Mouse (Mus musculus): ENCODE results near the gene Cxcl15. TPM values are rescaled to one million over a fixed set of nuclear protein-coding genes. Genes with fewer than 3 reads are reported as not detected.
A peak's percentile ranks its signal among the peaks of the same experiment; 100 is the strongest.
"Not testable (repeated sequence)": the region's sequence is repeated elsewhere in the genome, so short reads cannot be mapped to it uniquely, and the experiment has no call there.

Cxcl15 gene
- polyA plus RNA-seq, 1 experiment from 2014 or later = not detected

DNA sequence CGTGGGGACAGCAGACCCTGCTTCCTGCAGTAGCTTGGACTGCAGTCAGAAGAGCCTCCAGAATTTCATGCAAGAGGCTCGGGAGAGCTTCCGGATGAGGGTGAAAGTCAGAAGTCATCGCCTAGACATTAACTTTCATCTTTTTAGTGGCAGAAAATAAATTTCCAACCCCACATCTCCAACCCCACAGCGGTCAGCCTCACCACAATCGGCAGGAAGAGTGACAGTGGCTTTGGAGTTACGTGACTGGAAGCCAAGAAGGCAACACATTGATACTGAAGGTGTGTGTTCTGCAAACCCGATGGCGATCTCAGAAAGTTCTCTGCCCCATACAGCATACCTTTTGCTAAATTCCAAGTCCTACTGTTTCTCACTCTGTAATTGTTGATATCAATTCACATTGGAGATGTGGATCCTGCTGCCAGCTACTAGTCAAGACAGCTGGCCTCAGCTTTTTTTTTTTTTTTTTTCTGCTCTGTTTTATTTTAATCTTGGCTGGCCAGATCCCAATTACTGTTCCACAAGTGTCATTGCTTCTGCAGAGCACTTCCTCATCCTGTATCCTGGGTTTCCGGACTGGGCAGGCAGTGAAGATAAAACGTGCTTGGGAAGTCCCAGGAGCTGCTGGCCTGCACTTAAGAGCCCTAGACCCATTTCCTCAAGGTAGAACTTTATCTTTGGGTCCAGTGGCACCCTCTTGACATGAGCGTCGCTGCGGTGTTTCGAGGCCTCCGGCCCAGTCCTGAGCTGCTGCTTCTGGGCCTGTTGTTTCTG is 22.3 kb upstream of the Cxcl15 start, which contains the start of gene Pf4:
TSS of gene Pf4 (plus strand) at position 556 of the 774 bp plus-strand sequence.
- H3K9ac ChIP-seq = no peak within 1 kb of the TSS

DNA sequence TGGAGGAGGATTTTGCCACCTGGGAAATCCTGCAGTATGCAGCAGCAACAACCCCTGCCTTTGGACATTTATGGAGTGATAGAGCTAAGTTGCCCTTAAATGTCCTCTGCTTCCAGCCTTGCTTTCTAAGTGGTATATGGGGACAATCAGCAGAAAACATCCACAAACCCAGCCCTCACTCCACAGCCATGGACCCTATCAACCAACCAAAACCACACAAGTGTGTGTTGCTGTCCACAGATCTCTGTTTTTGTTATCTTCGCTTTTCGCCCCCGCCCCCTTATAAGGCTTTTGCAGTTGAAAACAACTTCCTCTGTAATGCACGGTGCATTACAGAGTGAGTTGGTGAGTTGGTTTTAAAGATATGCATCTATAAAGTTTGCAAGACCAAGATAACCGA is 18.8 kb upstream of the Cxcl15 start:
- no peak overlapping the region for H3K9ac ChIP-seq
- H3K4me1 ChIP-seq = no peaks in the 10 kb centered on the region
- H3K4me2 ChIP-seq = no peak overlapping the region
- no peak for ATAC-seq
- H3K9me3 ChIP-seq (replicated peaks) = no peaks in the 10 kb centered on the region
- WGBS = 91% methylated on average over 5 of the region's 5 CpGs
- no peaks in the 10 kb centered on the region for H3K27me3 ChIP-seq
- H3K27ac ChIP-seq = no peak overlapping the region
- H3K36me3 ChIP-seq (ENCODE audit: poor library complexity, severe bottlenecking) = no peaks in the 10 kb centered on the region
- H3K4me3 ChIP-seq = no peak overlapping the region

More for the DNA sequence above, 22.3 kb upstream of the Cxcl15 start, which contains the start of gene Pf4:
- H3K27ac ChIP-seq = no peak within 1 kb of the TSS
- H3K4me2 ChIP-seq = no peak within 1 kb of the TSS
- ATAC-seq = no peak
- no peak within 1 kb of the TSS for H3K4me3 ChIP-seq
- 90% methylated on average over 16 of the region's 16 CpGs for WGBS
- H3K4me1 ChIP-seq = no peaks in the 10 kb centered on the region
- no peaks in the 10 kb centered on the region for H3K27me3 ChIP-seq
- no peaks in the 10 kb centered on the region for H3K36me3 ChIP-seq (ENCODE audit: poor library complexity, severe bottlenecking)
- no peaks in the 10 kb centered on the region for H3K9me3 ChIP-seq (replicated peaks)

DNA sequence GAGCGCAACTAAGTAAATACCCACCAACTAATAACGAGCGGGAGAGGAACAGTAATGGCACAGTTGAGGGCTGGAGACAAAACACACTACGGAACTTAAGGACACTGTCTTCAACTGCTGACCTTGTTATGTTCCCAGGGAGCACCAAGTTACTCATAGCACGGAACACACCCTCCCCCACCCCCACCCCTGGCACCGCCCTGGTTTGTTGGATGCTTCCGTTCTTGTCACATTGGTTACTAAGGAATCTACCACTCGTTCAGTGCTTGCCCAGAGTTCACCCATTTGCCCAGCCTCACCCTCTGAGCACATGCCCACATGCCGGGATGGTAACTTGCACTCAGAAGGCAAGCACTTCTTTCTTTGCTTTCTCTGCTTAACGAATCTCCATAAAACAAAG is 16.7 kb upstream of the Cxcl15 start:
- no peak overlapping the region for H3K4me3 ChIP-seq
- ATAC-seq = no peak
- H3K9ac ChIP-seq = no peak overlapping the region
- H3K27ac ChIP-seq = no peak overlapping the region
- H3K36me3 ChIP-seq (ENCODE audit: poor library complexity, severe bottlenecking) = no peaks in the 10 kb centered on the region
- H3K4me2 ChIP-seq = no peak overlapping the region
- 66% methylated on average over 10 of the region's 10 CpGs for WGBS
- no peaks in the 10 kb centered on the region for H3K9me3 ChIP-seq (replicated peaks)
- no peaks in the 10 kb centered on the region for H3K4me1 ChIP-seq
- H3K27me3 ChIP-seq = no peaks in the 10 kb centered on the region

DNA sequence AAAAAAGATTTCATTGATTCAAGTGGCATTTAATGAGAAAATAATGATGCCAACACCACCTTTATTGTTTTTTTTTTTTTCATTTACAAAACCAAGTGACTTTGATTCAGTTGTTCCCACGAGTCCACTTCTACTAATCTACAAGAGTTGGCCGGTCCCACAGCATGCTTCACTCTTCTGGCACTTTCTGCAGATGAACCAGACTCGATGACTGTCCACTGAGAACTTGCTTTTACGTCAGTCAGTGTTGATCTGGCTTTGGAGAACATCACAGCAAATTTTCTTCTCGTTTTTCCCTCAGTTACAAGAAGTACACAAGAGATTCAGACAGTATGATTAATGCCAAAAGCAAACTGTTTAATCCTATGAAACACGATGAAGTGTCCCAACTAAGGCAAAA is 15.5 kb upstream of the Cxcl15 start:
- Histone ChIP-seq H3K9ac (no peak overlapping the region), H3K9me3 (replicated peaks) (no peaks in the 10 kb centered on the region), H3K4me2 (no peak overlapping the region), H3K4me1 (no peaks in the 10 kb centered on the region), H3K36me3 (ENCODE audit: poor library complexity, severe bottlenecking) (no peaks in the 10 kb centered on the region), H3K27me3 (no peaks in the 10 kb centered on the region), H3K27ac (no peak overlapping the region), H3K4me3 (no peak overlapping the region)
- 82% methylated on average over 6 of the region's 6 CpGs for WGBS
- no peak for ATAC-seq

- Histone ChIP-seq H3K27ac (no peak overlapping the region), H3K9me3 (replicated peaks) (no peaks in the 10 kb centered on the region), H3K4me1 (peaks cover 4% of the 10 kb centered on the region; the same call in 1 of the 2 replicates), H3K36me3 (ENCODE audit: poor library complexity, severe bottlenecking) (no peaks in the 10 kb centered on the region), H3K9ac (no peak overlapping the region), H3K4me3 (no peak overlapping the region), H3K27me3 (0 out of 2 replicates have a peak, but pooled peaks cover 3% of the 10 kb centered on the region), H3K4me2 (no peak overlapping the region)
- 95% methylated on average over 3 of the region's 3 CpGs for WGBS
- ATAC-seq = no peak
Measured at GRCm38 (mm10) chr5:90783697-90784096, 10.6 kb upstream of the Cxcl15 start.

DNA sequence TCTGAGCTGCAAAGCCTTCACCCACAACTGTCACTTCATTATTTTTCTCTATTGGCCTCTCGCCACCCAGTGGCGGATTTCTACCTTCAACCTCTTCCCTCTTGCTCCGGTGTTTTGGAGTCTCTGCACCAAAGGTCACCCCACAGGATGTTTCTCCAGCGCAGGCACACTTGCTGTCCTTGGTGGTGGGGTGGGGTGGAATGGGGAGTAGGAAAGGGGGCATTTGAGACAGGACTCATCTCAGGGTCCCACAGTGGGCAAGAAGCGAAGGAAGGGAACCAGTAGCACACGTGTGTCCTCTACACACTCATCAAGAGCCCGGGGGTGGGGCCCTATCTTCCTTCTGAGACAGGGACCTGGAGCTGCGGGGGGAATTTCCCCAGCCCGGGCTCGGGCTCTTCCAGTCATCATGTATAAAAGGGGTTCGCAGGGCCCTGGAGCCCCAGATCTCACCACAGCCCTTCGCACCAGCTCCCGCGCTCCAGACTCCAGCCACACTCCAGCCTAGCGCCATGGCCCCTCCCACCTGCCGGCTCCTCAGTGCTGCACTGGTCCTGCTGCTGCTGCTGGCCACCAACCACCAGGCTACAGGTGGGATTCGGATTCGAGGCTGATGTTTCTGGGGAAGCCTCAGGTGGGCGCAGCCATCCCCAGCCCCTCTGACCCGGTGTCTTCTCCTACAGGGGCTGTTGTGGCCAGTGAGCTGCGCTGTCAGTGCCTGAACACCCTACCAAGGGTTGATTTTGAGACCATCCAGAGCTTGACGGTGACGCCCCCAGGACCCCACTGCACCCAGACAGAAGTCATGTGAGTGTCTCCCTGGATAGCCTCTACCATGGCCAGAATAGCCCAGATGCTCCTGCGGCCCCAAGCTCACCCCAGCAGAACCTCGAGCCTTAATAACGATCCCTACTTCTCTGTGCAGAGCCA is 8.4 kb upstream of the Cxcl15 start, which contains the start of gene Cxcl3:
TSS of gene Cxcl3 (plus strand) at position 445 of the 930 bp plus-strand sequence.
- peak within 1 kb of the TSS; percentile 43; the same call in 1 of the 2 replicates for H3K9ac ChIP-seq
- peak within 1 kb of the TSS; percentile 70 for H3K4me2 ChIP-seq
- 14% methylated on average over 26 of the region's 26 CpGs for WGBS
- peak within 1 kb of the TSS; percentile 34 for H3K4me3 ChIP-seq
- H3K27me3 ChIP-seq = 0 out of 2 replicates have a peak, but pooled peaks cover 3% of the 10 kb centered on the region
- peaks cover 4% of the 10 kb centered on the region; the same call in 1 of the 2 replicates for H3K4me1 ChIP-seq
- peak; percentile 88 for ATAC-seq
- no peak within 1 kb of the TSS for H3K27ac ChIP-seq
- no peaks in the 10 kb centered on the region for H3K36me3 ChIP-seq (ENCODE audit: poor library complexity, severe bottlenecking)
- no peaks in the 10 kb centered on the region for H3K9me3 ChIP-seq (replicated peaks)

DNA sequence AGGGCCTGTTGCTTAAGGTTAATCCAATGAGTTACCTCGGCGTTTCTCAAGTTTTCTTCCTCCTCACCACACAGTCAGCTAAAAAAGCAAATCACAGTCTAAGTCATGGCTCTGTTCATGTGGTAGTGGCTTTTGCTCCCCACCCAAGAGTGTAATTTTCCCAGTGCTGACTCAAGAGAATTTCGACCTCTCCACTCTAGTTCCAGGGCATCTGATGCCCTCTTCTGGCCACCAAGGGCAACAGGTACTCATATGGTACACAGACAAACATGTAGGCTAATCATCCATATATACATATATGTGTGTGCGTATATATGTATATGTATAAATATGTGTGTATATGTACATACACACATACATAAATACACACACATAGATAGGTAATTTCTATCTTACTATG is 6.2 kb upstream of the Cxcl15 start:
- no peaks in the 10 kb centered on the region for H3K36me3 ChIP-seq (ENCODE audit: poor library complexity, severe bottlenecking)
- peaks cover 4% of the 10 kb centered on the region; the same call in 1 of the 2 replicates for H3K4me1 ChIP-seq
- 73% methylated on average over 4 of the region's 4 CpGs for WGBS
- no peak overlapping the region for H3K4me3 ChIP-seq
- H3K9ac ChIP-seq = no peak overlapping the region
- H3K27ac ChIP-seq = no peak overlapping the region
- H3K27me3 ChIP-seq = 0 out of 2 replicates have a peak, but pooled peaks cover 3% of the 10 kb centered on the region
- H3K4me2 ChIP-seq = no peak overlapping the region
- ATAC-seq = no peak
- no peaks in the 10 kb centered on the region for H3K9me3 ChIP-seq (replicated peaks)

GRCm38 (mm10) chr5:90789306-90790073 is 4.8 kb upstream of the Cxcl15 start:
- H3K27ac ChIP-seq = no peak overlapping the region
- peaks cover 4% of the 10 kb centered on the region; the same call in 1 of the 2 replicates for H3K4me1 ChIP-seq
- H3K4me3 ChIP-seq = no peak overlapping the region
- H3K36me3 ChIP-seq (ENCODE audit: poor library complexity, severe bottlenecking) = no peaks in the 10 kb centered on the region
- H3K27me3 ChIP-seq = 0 out of 2 replicates have a peak, but pooled peaks cover 3% of the 10 kb centered on the region
- H3K9me3 ChIP-seq (replicated peaks) = no peaks in the 10 kb centered on the region
- H3K9ac ChIP-seq = no peak overlapping the region
- ATAC-seq = no peak
- H3K4me2 ChIP-seq = no peak overlapping the region
- WGBS = 92% methylated on average over 11 of the region's 11 CpGs

DNA sequence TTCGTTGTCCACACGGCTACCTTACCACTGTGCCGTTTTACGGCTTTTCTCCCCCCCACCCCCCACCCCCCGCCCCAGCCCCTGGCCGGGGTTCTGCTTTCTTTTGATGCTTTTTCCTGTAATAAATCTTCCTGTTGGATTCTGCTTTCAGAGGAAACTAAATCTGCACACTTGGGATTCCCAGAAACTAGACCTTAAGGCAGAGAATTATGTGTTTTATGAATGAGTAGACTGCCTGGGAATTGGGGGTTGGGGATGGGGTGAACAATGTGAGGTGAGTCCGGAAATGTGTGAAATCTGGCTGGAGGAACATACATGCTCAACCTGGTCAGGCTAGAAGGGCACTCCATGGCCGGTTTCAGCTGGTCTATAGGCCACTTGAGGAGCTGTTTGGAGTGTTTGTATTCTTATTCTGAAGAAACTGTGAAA is 4.2 kb upstream of the Cxcl15 start:
- 91% methylated on average over 8 of the region's 8 CpGs for WGBS
- Histone ChIP-seq H3K9ac (no peak overlapping the region), H3K4me3 (no peak overlapping the region), H3K4me1 (peaks cover 4% of the 10 kb centered on the region; the same call in 1 of the 2 replicates), H3K36me3 (ENCODE audit: poor library complexity, severe bottlenecking) (no peaks in the 10 kb centered on the region), H3K9me3 (replicated peaks) (no peaks in the 10 kb centered on the region), H3K27me3 (0 out of 2 replicates have a peak, but pooled peaks cover 3% of the 10 kb centered on the region), H3K27ac (no peak overlapping the region), H3K4me2 (no peak overlapping the region)
- no peak for ATAC-seq

DNA sequence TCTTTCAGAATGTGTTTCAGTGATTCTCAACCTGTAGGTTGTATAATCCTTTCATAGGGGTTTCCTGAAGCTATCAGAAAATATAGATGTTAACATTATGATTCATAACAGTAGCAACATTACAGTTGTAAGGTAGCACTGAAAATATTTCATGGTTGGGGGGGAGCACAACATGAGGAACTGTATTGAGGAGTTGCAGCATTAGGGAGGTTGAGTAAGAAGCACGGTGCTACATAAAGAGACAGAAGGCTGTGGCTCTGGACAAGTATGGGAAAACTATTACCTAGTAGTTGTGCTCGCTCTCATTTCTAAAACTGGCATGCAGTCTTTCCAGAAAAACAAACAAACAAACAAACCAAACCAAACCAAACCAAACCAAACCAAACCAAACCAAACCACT is 1.1 kb downstream of the Cxcl15 start:
- not testable (repeated sequence) for H3K4me1 ChIP-seq; H3K4me2 ChIP-seq; H3K9me3 ChIP-seq (replicated peaks); H3K27ac ChIP-seq; H3K9ac ChIP-seq; H3K4me3 ChIP-seq; ATAC-seq; H3K27me3 ChIP-seq; H3K36me3 ChIP-seq (ENCODE audit: poor library complexity, severe bottlenecking)
- 90% methylated on average over 2 of the region's 2 CpGs for WGBS

- H3K4me3 ChIP-seq = no peak overlapping the region
- no peak overlapping the region for H3K27ac ChIP-seq
- no peak overlapping the region for H3K4me2 ChIP-seq
- no peaks in the 10 kb centered on the region for H3K36me3 ChIP-seq (ENCODE audit: poor library complexity, severe bottlenecking)
- no peaks in the 10 kb centered on the region for H3K27me3 ChIP-seq
- no peaks in the 10 kb centered on the region for H3K9me3 ChIP-seq (replicated peaks)
- no peak overlapping the region for H3K9ac ChIP-seq
- no peak for ATAC-seq
- H3K4me1 ChIP-seq = no peaks in the 10 kb centered on the region
Measured at GRCm38 (mm10) chr5:90804574-90804973, 10.2 kb downstream of the Cxcl15 start.
